Mouse (Mus musculus): ENCODE results near the gene Bpifa2.

- TF ChIP-seq CTCF (IDR thresholded peaks at IDR 0.05; ENCODE audit: low read depth, low read length) = no peak
- TF ChIP-seq GATA1 (IDR thresholded peaks at IDR 0.05; ENCODE audit: borderline replicate concordance, low read length) = no peak
- TF ChIP-seq TAL1 (conservative IDR thresholded peaks at IDR 0.05; ENCODE audit: low read depth, low read length) = no peak
- no peak for TF ChIP-seq GATA2 (IDR thresholded peaks at IDR 0.05; ENCODE audit: borderline replicate concordance, low read depth, low read length)
- no peak for TF ChIP-seq POLR2AphosphoS5 (IDR thresholded peaks at IDR 0.05; ENCODE audit: insufficient replicate concordance, low read depth, low read length)
These were observed 3.6 kb upstream of the Bpifa2 start for GRCm38 (mm10) chr2:154004456-154004855.
